Mouse (Mus musculus): ENCODE data around the gene Sik3.

Sik3 gene

GRCm38 (mm10) chr9:46016417-46016816 is 3.8 kb downstream of the Sik3 start:
- DNase-seq (ENCODE audit: low read depth) = no peak

GRCm38 (mm10) chr9:46018316-46018715 is 5.7 kb downstream of the Sik3 start:
- no peak for DNase-seq (ENCODE audit: low read depth)

- DNase-seq (ENCODE audit: low read depth) = no peak
Observed at GRCm38 (mm10) chr9:46019975-46020374, 7.4 kb downstream of the Sik3 start.

GRCm38 (mm10) chr9:46023591-46023990 is 11.0 kb downstream of the Sik3 start:
- no peak for DNase-seq (ENCODE audit: low read depth)

GRCm38 (mm10) chr9:46026058-46026849 is 13.6 kb downstream of the Sik3 start:
- DNase-seq (ENCODE audit: low read depth) = no peak

- DNase-seq (ENCODE audit: low read depth) = no peak
Observed at GRCm38 (mm10) chr9:46027994-46028393, 15.4 kb downstream of the Sik3 start.

- no peak for DNase-seq (ENCODE audit: low read depth)
Observed at GRCm38 (mm10) chr9:46029534-46029933, 16.9 kb downstream of the Sik3 start.

GRCm38 (mm10) chr9:46030184-46030583 is 17.6 kb downstream of the Sik3 start:
- no peak for DNase-seq (ENCODE audit: low read depth)

- DNase-seq (ENCODE audit: low read depth) = no peak
Observed at GRCm38 (mm10) chr9:46030968-46031367, 18.3 kb downstream of the Sik3 start.

- no peak for DNase-seq (ENCODE audit: low read depth)
Observed at GRCm38 (mm10) chr9:46032190-46032589, 19.6 kb downstream of the Sik3 start.

- no peak for DNase-seq (ENCODE audit: low read depth)
Observed at GRCm38 (mm10) chr9:46033058-46033457, 20.4 kb downstream of the Sik3 start.

- no peak for DNase-seq (ENCODE audit: low read depth)
Observed at GRCm38 (mm10) chr9:46033862-46034261, 21.2 kb downstream of the Sik3 start.

GRCm38 (mm10) chr9:46035290-46035871 is 22.8 kb downstream of the Sik3 start:
- DNase-seq (ENCODE audit: low read depth) = no peak

GRCm38 (mm10) chr9:46036881-46037280 is 24.3 kb downstream of the Sik3 start:
- DNase-seq (ENCODE audit: low read depth) = no peak

- DNase-seq (ENCODE audit: low read depth) = no peak
Observed at GRCm38 (mm10) chr9:46038786-46039185, 26.2 kb downstream of the Sik3 start.

- DNase-seq (ENCODE audit: low read depth) = no peak
Observed at GRCm38 (mm10) chr9:46041186-46041585, 28.6 kb downstream of the Sik3 start.

- no peak for DNase-seq (ENCODE audit: low read depth)
Observed at GRCm38 (mm10) chr9:46042387-46042786, 29.8 kb downstream of the Sik3 start.

GRCm38 (mm10) chr9:46043626-46044025 is 31.0 kb downstream of the Sik3 start:
- DNase-seq (ENCODE audit: low read depth) = no peak

- no peak for DNase-seq (ENCODE audit: low read depth)
Observed at GRCm38 (mm10) chr9:46046724-46047517, 34.3 kb downstream of the Sik3 start.

- DNase-seq (ENCODE audit: low read depth) = no peak
Observed at GRCm38 (mm10) chr9:46049525-46049924, 36.9 kb downstream of the Sik3 start.

- no peak for DNase-seq (ENCODE audit: low read depth)
Observed at GRCm38 (mm10) chr9:46050203-46050602, 37.6 kb downstream of the Sik3 start.

- DNase-seq (ENCODE audit: low read depth) = no peak
Observed at GRCm38 (mm10) chr9:46053014-46053666, 40.5 kb downstream of the Sik3 start.

All from c-Kit-positive CD71-negative TER-119-negative erythroid progenitor cells, embryonic 14.5 days (primary cell).